Mouse (Mus musculus): ENCODE measurements around the gene Cxcl9.
A peak's percentile ranks its signal among the peaks of the same experiment; 100 is the strongest.

The Cxcl9 gene

DNA sequence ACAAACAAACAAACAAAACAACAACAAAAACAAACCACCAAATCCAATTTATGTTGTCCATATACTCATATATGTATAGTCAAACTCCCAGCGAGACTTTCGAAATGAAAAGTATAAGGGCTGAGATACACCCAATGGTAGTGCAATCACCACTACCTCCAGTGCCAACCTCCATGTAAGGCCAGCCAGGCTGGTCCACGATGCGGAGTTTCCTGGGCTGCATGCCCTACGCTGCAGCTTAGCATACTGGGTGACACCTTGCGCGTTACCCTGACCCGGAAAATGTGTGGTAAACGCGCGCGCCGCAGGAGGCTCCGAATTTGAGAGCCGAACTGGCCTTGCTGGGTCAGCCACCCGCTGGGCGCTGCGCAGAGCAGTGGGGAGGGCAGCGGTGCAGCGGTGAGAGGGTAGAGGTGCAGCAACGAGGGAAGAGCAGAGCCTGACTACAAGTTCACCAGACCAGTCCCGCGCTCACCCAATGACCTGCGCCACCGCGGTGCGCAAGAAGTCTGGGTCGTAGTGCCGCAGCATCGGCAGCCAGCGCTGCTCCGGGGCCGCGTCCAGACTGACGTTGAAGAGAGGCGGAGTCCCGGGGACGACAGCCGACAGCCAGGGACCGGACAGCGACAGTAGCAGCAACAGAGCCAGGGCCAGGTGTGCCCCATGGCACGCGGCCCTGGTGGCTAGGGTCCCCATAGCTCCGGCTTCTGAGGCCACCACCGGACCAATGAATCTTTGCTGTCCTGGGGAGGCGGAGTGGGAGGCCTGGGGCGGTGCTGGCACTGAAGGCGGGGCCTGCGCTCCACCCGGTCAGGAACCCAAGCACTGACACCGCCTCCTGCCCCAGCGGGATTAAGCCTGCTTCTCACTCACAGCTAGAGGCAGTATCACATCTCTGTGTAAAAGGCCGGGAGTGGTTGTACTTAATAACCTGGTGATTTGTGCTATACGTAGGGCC lies 50.2 kb downstream of the Cxcl9 start, which contains the start of gene Naaa:
Gene Naaa (minus strand): TSS at position 734 of the 958 bp plus-strand sequence.
- DNase-seq, result peak; percentile 81
